Mouse (Mus musculus) urinary bladder, postnatal 14 days (tissue): ENCODE measurements around the gene Lrrc26.

Experiments
- DNase-seq: peaks from one replicate; pipeline ENCODE4 v3.0.0; 2021; ENCODE audit warnings: low spot score

The Lrrc26 gene

GRCm38 (mm10) chr2:25298046-25298445 is 8.3 kb downstream of the Lrrc26 start:
- DNase-seq, result no peak

- no peak for DNase-seq
Observed at GRCm38 (mm10) chr2:25303452-25303851, 13.7 kb downstream of the Lrrc26 start.

DNA sequence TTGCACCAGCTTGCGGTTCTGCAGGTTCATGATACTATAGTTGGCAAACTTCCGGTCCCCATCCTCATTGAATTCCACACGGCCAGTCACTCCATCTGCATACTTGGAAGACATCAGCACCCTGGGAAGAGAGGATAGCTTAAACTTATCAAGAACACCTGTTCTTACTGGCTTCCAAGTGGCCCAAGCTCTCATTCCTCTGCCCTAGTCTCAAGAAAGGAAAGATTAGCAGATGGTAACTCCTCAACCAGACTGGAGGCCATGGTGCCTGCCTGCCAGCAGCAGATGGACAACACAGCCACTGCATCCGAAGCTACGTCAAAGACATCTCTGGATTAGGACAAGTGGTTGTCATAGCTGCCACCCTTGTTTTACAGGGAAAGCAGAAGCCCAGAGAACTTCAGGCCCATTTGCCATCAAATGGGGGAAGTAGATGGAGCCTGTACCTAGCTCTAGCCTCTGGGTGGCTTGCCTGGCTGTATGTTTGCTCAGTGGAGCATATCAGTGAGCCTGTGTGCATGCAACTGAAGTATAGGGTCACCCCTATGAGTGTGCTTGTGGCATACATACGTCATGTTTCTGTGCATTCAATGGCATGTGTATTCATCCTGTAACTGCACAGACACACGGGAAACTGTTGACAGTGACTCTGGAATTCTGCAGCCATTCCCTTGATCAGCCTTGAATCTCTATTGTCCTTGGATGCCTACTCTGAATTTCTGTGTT is 14.4 kb downstream of the Lrrc26 start:
- no peak for DNase-seq

- no peak for DNase-seq
Observed at GRCm38 (mm10) chr2:25304657-25305541, 15.2 kb downstream of the Lrrc26 start.

- DNase-seq, result no peak
Observed at GRCm38 (mm10) chr2:25305587-25306359, 16.1 kb downstream of the Lrrc26 start.

- no peak for DNase-seq
Observed at GRCm38 (mm10) chr2:25310180-25310579, 20.5 kb downstream of the Lrrc26 start.

DNA sequence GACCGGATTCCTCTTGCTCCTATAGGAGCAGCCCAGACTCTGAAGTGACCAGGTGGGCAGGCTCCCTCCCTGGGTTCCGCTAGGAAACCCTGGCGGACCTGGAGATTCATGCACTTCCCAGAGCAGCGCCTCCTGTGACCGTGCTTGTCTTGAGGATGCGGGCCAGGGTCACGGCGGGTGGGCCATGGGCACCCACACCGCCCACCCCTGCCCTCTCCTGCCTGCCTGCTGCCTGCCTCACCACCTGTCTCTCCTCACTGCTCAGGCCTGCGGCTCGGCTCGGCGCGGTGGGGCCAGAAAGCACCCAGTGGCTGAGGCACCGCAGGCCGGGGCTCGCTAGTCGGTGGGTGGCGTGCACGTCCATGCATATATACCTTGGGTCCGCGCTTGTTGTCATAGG is 21.3 kb downstream of the Lrrc26 start:
- DNase-seq, result no peak

DNA sequence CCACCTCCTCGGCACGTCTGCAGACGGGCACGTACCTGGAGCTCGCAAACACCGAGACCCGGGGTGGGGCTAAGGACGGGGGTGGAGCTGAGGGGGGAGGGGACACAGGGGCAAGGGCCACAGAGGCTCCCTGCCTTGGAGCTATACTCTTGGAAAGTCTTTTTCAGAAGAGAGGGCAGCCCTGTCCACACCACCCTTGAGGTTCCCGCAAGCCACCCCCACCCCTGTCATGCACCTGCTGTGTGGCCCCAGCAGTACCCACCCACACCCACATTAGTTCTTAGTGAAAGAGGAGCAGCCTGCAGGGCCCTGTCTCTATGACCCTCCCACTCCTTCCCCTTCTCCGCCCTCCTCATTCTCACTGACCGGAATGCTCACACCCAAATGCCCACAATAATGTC is 21.8 kb downstream of the Lrrc26 start:
- no peak for DNase-seq

GRCm38 (mm10) chr2:25318119-25318966 is 28.6 kb downstream of the Lrrc26 start:
- DNase-seq, result no peak

DNA sequence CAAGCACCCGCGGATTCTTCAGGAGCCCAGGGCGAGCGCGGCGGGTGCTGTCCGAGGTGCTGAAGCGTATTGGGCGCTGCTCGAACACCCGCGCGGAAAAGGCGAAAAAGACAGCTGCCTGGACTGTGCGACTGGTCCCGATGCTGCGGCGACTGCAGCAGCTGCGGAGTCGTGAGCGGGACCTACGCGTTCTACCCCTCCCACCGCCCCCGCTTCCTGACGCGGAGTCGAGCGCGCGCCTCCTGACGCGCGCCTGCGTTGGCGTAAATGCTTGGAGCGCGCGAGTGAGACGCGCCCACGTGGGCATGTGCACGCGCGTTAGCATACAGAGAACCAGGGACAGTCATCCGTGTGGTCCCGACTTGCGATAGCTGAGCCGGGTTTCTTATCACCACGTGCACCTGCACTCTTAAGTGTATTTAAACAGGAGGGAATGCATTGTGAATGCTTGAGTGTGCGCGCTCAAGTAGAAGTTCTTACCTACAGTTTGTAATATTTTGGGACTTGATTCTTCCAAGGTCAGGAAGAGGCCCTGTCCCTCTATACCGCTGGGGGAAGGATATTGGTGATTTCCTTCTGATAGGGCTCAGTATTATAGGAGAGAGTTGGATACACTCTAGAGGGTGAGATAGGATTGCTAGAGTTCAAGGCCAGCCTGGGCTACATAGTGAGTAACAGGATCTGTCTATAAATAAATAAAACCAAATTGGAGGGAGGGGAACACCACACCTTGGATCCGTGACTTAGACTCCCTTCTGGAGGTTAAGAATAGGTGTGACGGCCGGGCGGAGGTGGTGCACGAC is 29.5 kb downstream of the Lrrc26 start, which contains the start of gene Grin1:
Gene Grin1, minus strand, starts transcription at position 217 of the 803 bp plus-strand sequence.
- DNase-seq, result peak; percentile 69

DNA sequence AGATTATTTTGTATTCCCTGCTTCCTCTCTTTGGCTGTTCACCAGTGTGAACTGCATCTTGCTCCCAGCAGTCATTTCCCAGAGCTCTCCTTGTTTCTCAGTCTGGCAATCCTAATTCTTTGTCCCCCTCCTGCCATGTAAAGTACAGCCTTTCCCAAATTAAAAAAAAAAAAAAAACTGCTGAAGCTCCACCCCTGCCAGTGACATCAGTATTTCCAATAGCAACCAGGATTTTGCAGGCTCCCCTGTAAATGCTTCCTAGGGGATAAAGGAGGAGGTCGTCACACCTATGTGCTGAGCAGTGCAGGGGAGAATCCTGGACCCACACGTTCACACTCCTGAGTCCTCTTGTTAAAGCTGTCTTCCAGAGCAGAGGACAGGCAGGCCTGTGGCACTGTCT is 30.4 kb downstream of the Lrrc26 start:
- DNase-seq, result no peak

DNA sequence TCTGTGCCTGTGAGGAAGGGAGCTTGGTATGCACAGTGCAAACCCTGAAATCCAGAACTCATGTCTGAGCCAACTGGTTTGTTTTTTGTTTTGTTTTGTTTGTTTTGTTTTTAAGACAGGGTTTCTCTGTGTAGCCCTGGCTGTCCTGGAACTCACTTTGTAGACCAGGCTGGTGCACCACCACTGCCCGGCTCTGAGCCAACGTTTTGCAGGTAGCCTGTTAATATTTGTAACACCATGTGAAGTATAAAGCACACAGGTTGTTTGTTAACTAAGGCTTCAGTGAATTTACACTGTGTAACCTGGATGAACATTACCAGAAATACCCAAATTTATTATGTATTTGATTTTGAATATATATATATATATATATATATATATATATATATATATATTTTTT is 36.3 kb downstream of the Lrrc26 start:
- no peak for DNase-seq

- DNase-seq, result peak; percentile 41
Observed at GRCm38 (mm10) chr2:25328440-25328839, 38.7 kb downstream of the Lrrc26 start.

DNA sequence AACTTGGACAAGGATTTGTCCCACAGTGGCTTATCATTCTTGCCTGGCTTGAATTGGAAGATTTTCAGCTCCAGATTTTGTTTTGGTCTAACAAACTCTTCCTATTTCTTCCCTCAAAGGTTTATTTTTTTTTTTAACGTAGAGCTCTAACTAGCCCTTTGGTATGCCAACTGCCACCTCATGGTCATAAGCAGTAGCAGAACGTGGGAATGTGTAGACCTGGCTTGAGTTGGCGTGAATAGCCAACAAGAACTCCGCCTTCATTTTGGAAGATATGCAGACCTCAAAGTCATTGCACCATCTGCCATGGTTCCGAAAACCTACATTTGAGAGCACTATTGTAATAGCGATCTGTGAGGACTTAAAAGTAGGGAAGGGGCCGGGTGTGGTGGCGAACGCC is 41.8 kb downstream of the Lrrc26 start:
- DNase-seq, result no peak

- peak; percentile 100 for DNase-seq
Observed at GRCm38 (mm10) chr2:25332286-25333160, 42.8 kb downstream of the Lrrc26 start, which contains the start of gene Man1b1. TSS of gene Man1b1 (plus strand) at chr2:25332338.

- DNase-seq, result no peak
Observed at GRCm38 (mm10) chr2:25333569-25333968, 43.9 kb downstream of the Lrrc26 start.

DNA sequence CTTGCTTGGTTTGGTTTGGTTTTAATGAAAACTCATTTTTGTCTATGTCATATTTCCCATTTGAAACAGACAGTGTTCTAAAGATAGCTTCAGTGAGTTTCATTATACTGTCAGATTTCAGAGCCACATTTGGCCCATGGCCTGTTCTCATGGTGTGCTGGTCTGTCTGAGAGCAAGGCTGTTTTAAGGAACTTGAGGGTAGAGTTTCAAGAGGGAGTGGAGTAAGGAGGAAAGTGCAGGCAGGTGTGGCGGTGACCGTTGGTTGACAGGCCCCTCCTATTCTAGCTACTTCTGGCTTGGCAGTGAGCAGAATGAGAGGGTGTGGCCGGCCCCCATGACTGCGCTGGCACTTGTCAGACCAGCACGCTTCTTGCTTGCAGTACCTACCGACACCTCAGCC is 48.6 kb downstream of the Lrrc26 start:
- DNase-seq, result no peak
